Mouse (Mus musculus): ENCODE data around the gene Nprl2.
A peak's percentile ranks its signal among the peaks of the same experiment; 100 is the strongest.

Gene Nprl2

GRCm38 (mm10) chr9:107553541-107554318 lies 11.7 kb downstream of the Nprl2 start:
- DNase-seq (ENCODE audit: low read depth, low spot score) = no peak

GRCm38 (mm10) chr9:107554319-107554825 lies 12.3 kb downstream of the Nprl2 start:
- peak; percentile 99 for DNase-seq (ENCODE audit: low read depth, low spot score)

- DNase-seq (ENCODE audit: low read depth, low spot score) = peak; percentile 65
Observed at GRCm38 (mm10) chr9:107555031-107555457, 13.0 kb downstream of the Nprl2 start.

DNA sequence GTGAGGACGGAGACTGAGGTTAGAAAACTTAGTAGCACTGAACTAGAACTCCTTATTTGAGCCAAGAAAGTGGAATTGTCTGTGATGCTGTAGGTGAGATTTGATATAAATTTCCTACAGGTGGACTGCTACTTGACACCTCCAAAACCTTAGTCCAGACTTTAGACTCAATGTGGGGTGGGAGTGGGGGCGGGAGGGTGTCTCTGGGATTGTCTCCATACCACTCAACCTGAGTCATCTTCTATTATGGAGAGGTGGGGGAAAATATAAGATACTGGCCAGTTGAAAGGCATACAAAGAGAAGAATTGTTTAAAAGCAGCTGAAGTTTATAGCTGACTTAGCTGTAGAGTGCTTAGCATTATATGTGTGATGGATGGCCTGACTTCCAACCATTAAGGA lies 13.7 kb downstream of the Nprl2 start:
- DNase-seq (ENCODE audit: low read depth, low spot score) = no peak

DNA sequence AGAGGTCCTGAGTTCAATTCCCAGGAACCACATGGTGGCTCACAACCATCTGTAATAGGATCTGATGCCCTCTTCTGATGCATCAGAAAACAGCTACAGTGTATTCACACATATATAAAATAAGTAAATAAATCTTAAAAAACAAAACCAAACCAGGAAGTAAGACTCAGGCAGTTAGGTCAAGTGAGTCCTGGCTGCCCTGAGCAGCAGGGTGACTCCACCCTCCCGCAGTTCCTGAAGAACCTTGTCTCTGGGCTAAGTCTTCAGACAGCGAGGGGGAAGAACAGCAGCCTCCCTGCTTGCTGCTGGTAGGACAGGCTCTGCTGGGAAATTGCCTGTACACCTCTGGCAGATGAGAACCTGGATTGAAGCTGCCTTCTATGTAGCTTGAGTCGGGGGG lies 14.3 kb downstream of the Nprl2 start:
- no peak for DNase-seq (ENCODE audit: low read depth, low spot score)

DNA sequence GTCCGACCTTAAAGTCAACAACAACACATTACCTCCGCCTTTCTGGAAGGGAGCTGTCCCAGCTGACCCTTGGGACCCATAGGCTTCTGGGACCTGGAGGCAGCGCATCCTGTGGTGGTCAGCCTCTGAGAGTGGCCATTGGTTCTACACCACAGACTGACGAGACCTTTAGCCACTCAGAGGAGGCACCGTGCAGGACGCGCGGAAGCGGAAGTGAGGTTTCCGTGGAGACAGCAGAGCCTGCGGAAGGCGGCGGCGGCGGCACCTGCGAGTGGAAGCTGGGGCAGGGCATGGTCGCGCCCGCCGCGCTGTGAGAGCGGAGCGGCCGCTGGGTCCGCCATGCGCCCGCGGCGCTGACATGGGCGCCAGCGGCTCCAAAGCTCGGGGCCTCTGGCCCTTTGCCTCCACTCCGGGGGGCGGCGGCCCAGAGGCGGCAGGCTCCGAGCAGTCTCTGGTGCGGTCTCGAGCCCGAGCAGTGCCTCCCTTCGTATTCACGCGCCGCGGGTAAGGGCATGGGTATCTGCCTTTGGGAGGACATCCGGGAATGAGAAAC lies 21.1 kb downstream of the Nprl2 start, which contains the start of gene Tusc2:
Gene Tusc2, plus strand, starts transcription at position 227 of the 553 bp plus-strand sequence.
- peak; percentile 93 for DNase-seq (ENCODE audit: low read depth, low spot score)

DNA sequence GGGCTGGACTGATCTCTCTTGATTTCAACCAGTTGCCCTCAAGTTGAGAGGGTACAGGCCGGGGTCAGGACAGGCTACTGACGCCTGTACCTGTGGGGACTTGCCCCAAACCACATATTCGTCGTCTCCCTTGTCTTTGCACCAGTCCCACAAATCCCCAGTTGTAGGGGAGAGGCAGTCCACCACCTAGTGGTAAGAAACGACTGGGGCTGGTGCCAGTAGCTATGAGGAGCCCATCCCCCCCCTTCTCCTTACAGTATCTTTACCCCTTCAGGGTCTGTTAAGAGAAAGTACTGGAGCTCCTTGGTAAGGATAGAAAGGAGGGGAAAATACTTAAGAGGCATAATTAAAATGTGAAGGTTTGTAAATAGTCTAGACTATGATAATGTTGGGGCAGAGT lies 23.5 kb downstream of the Nprl2 start:
- peak; percentile 48 for DNase-seq (ENCODE audit: low read depth, low spot score)

DNA sequence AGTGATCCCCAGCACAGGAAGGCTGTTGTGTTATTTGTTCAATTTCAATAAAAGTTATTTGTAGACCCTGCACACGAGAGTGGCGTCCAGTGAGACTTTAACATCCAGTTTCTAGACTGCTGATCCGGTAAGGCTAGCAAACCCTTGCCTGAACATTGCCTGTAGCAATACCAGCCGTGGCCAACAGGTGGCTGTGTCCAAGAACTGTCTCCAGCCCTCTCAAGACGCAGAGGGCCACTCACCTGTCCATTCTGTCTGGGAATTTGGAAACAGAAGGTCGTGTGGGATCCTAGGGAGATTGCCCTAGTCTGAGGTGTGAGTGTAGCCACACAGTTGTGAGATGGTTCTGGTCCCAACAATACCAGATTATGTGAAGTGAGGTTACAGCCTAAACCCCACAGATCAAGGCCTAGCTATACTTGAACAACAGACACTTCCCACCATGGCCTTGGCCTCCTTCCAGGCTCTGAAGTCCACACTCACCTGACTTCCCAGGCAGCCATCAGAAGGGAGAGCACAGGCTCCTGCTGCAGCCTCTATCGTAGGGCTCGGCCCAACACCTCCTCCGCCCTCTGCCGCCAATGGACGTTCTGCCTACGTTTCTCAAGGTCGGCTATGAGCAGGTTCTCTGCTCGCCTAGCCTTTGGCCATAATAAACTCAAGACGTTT lies 24.1 kb downstream of the Nprl2 start:
- peak; percentile 70 for DNase-seq (ENCODE audit: low read depth, low spot score)

DNA sequence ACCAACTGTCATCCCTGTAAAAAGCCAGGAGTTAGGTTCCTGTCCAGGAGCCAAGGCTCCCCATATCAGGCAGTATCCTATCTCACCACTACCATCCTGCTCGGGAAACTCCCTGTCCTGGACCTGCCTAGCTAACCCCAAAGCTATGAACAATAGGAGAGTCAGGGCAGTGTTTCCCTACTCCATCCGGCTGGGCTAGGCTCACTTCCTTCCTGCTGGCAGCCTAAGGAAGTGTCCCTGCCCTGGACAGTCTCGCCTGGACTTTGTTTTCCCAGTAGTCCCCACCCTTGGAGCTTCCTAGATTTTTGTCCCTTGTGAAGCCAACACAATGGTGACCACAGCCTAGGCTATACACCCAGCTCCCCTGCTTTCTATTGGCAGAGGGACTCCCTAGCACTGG lies 24.8 kb downstream of the Nprl2 start:
- no peak for DNase-seq (ENCODE audit: low read depth, low spot score)

DNA sequence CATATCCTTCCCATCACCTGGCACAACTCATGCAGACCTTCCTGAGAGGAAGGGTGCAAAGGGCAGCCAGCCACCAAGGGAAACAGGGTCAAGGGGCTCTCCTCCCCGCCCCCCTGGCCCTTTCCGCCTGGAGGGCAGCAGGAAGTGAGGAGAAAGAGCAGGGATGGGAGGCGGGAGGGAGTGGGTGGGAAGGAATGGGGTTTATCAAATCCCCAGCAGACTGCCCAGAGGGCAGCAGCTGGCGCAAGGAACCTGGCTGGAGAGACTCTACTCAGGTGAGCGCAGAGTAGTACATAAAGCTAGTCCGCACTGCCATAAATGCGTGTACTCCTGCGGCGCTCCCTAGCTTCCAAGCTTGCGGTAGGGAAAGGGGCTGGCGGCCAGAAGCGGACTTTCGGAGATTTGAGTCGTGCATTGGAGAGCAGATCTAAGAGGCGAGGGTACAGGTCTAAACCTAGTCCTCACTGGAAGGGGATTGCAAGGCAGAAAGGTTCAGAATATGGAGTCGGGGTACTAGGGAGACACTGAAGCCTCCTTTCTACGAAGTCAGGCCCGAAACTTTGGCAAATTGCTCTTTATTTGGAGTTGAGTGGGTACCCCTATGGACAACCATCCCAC lies 25.8 kb downstream of the Nprl2 start, which contains the start of gene Hyal2:
Gene Hyal2, plus strand, starts transcription at position 244 of the 618 bp plus-strand sequence.
- no peak for DNase-seq (ENCODE audit: low read depth, low spot score)

DNA sequence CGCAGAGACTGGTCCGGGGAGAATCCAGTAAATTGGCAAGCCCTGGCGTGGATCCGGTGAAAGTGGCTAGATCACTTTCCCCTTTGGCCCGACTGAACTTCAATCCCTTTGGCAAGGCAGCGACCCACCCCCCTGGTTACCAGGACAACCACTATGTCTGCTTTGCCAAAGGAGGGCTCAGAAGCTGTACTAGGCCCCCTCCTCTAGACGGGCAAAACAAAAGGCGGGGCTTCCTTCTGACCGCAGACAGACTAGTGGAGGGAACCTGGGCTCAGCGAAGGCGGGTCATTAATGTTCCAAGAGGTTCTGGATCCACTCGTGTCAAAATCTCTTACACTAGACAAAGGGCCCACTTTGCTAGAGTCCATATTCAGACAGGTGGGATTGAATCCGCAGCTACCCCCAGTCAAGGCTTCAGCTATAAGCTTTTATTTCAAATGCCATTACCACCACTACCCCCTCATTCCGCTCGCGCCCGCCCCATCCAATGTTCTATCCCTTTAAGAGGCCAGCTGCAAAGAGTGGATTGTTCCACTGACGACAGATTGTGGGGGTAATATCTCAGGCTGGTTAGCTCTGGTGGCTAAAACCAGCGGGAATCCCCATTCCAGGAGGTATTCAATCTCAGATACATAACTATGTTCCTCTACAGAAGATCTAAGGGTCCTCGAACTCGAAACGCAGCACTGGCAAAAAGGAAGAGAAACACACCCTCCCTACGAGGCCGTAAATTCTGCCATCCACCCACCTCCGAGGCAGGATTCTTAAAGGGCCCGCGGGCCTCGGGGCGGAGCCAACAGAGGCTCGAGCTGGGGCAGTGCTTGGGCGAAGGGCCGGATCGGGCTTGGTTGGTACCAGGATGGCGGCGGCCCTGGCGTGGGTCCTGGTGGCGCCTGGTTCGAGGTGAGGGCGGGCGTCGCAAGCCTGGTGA lies 26.6 kb downstream of the Nprl2 start:
- DNase-seq (ENCODE audit: low read depth, low spot score) = peak; percentile 87

DNA sequence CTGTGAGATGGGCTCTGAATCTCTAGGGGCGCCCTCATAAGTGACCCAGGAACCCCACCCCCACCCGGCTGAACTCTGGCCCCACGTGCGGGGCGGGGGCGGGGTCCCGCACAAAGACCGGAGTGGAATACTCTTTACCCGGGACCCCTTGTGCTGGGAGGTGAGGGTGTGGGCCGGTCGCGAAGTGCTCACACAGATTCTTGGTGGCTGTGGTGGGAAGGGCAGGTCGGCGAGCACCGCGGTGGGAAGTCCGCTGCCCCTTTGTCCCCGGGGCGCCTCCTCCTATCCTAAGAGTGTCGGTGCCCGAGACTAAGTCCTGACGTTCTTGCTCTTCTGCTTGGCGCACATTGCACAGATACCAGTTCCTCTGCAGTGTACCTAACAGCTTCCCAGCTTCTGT lies 27.2 kb downstream of the Nprl2 start:
- peak; percentile 54 for DNase-seq (ENCODE audit: low read depth, low spot score)

GRCm38 (mm10) chr9:107570016-107570415 lies 28.0 kb downstream of the Nprl2 start:
- DNase-seq (ENCODE audit: low read depth, low spot score) = no peak

- no peak for DNase-seq (ENCODE audit: low read depth, low spot score)
Observed at GRCm38 (mm10) chr9:107570845-107571244, 28.8 kb downstream of the Nprl2 start.

DNA sequence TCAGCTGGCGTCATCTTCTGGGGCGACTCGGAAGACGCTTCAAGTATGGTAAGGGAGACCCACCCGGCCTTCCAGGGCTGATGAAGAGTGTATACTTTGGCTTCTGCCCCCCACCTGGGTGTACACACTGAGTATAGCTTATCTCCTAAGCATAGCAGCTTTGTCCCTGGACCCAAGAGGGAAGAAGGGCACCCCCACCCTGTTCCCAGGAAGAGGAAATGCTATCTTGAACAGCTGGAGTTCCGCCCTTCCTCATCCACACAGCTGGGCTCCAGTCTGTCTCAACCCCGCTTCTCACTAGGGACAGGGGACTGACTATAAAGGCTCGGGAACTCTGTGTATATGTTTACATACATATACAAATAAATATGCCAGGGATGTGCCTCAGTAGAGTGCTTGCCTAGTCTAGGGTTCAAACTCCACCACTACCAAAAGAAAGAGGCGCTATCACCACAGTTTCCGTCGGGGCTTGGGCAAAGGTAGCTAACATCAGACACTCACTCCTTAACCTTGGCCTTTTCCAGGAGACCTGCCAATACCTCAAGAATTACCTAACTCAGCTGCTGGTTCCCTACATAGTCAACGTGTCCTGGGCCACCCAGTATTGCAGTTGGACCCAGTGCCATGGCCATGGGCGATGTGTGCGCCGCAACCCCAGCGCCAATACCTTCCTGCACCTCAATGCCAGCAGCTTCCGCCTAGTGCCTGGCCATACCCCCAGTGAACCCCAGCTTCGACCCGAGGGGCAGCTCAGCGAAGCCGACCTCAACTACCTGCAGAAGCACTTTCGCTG lies 29.7 kb downstream of the Nprl2 start:
- DNase-seq (ENCODE audit: low read depth, low spot score) = no peak

DNA sequence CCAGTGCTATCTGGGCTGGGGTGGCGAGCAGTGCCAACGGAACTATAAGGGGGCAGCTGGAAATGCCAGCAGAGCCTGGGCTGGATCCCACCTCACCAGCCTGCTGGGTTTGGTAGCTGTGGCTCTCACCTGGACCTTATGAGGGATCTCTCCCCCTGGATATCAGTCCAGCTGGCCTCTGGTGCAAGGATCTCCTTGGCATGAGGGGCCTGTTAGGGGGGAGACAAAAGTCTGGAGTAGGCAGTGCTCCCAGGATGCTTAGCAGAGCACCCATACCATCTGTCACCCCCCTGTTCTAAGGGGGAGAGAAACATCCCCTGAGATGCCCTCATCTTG lies 30.3 kb downstream of the Nprl2 start:
- DNase-seq (ENCODE audit: low read depth, low spot score) = no peak

DNA sequence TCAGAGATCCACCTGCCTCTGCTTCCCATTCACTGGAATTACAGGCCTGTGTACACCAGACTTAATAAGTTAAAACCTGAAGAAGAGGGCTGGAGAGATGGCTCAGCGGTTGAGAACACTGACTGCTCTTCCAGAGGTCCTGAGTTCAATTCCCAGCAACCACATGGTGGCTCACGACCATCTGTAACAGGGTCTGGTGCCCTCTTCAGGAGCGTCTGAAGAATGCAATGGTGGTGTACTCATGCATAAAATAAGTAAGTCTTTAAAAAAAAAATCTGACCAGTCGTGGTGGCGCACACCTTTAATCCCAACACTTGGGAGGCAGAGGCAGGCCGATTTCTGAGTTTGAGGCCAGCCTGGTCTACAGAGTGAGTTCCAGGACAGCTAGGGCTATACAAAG lies 31.7 kb downstream of the Nprl2 start:
- peak; percentile 78 for DNase-seq (ENCODE audit: low read depth, low spot score)

GRCm38 (mm10) chr9:107575579-107576356 lies 33.7 kb downstream of the Nprl2 start:
- DNase-seq (ENCODE audit: low read depth, low spot score) = peak; percentile 96

DNA sequence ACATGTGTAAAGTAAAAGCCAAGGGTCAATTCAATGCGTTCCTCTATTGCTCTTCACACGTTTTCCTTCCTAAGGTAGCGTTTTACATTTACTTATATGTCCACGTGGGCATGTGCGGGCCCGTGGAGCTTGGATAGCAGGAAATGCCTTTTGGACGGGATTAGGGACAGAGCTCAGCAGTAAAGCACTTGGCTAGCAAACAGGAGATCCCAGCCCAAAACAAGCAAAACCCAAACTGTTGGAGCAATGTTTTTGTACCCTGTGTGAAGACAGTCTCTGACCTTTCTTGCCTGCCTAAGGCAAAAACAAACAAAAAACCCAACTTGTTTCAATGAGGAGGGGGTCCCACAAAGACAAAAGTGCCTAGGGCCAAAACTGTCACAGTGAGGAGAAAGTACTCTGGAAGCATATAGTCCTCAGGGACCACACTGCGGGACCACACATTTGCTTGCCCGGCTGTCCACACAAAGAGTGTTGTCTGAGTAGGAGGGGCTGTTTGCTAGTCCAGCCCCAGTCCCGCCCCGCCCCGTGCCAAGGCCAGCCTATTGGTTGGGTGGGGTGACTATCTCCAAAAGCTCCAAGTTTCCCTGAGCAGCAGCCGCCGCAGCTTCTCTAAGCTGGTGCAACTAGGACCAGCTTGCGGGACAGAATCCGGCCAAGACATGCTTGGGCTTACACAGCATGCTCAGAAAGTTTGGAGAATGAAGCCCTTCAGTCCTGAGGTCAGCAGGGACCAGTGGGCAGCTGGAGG lies 34.5 kb downstream of the Nprl2 start, which contains the start of gene Hyal1:
Gene Hyal1, plus strand, starts transcription at position 571 of the 751 bp plus-strand sequence.
- peak; percentile 86 for DNase-seq (ENCODE audit: low read depth, low spot score)
